Mouse (Mus musculus): ENCODE measurements at regions not wholly inside any gene's neighbourhood (a gene's known extent, or its start where the extent isn't known, plus 50 kb on each side); places are given as distances from the start of the nearest gene placed in this dataset.

DNA sequence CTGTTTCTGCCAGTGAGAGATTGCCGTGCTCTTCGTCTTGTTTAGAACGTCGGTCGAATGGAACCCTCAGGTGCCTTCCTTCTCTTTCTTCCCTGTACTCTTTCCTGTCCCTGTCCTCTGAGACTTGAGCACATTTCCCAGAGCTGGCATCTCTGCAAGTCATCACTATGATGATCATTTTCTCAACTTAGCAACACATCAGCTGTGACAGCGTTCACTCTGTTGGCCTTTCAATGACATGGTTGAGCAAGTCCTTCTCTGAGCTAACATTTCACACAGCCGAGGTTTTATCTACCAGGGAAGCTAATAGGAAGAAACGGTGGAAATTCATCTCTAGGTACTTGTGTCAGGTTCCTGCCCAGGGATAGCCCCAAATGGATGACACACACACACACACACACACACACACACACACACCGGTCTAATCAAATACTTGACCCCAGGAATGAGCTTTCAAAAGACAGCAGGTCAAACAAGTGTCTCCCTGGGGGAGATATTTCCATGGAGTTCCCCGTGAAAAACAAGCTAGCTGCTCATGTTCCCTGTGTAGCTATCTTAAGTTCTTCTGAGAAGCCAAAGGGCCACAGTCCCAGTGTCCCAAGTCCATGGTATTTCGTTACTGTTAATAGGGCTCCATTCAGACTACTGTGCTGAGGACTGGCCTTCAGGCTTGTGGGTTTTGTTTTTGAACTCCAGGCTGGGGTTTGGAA, 167.0 kb upstream of the Trib2 start:
- no peak for TF ChIP-seq MAFK (IDR thresholded peaks at IDR 0.05; ENCODE audit: insufficient read depth, low read depth, low read length)
- no peak for TF ChIP-seq ZC3H11A (IDR thresholded peaks at IDR 0.05; ENCODE audit: borderline replicate concordance, low read depth, low read length)
- TF ChIP-seq CHD2 (IDR thresholded peaks at IDR 0.05; ENCODE audit: low read depth, low read length) = no peak
- TF ChIP-seq ZNF384 (IDR thresholded peaks at IDR 0.05; ENCODE audit: low read depth, low read length) = no peak

All from ES-E14 (cell line).